ENCODE assay signal across 22 mouse cellular contexts in genomic region chr19:56393311-56393866, GRCm38 (mm10). TPM values are rescaled to one million over a fixed set of nuclear protein-coding genes. Genes with fewer than 3 reads are reported as not detected.
A peak's percentile ranks its signal among the peaks of the same experiment; 100 is the strongest.
DNase-seq lines count a peak whose midpoint lies in the region; ATAC-seq and TF ChIP-seq lines count a peak whose summit lies in the region.
"Had no signal": no experiment of that assay in that cellular context is flagged by ENCODE, and none has a peak within 500 bp of the region (broad histone marks: within the 10 kb centered on the region; RNA-seq: fewer than 3 reads in every experiment).

No protein-coding gene starts in this region.

- no peak overlapping the region for H3K9ac ChIP-seq in liver, embryonic 11.5 days (ENCODE audit: low read depth, low read length)
- no peak overlapping the region for H3K9ac ChIP-seq in MEL (ENCODE audit: control insufficient read depth, low read depth, low read length, poor library complexity, severe bottlenecking)
- peak overlapping the region; percentile 19 for H3K9ac ChIP-seq in liver, embryonic 13.5 days
- H3K9ac ChIP-seq in hindbrain, postnatal 0 days (replicated peaks; ENCODE audit: low read length): no peak overlapping the region
- no peak overlapping the region for H3K9ac ChIP-seq in hindbrain, embryonic 12.5 days
- H3K9ac ChIP-seq: embryonic facial prominence, embryonic 15.5 days; heart, embryonic 15.5 days; hindbrain, embryonic 14.5 days had no signal

- no peak for TF ChIP-seq RAD21 in MEL (IDR thresholded peaks at IDR 0.05; ENCODE audit: low read depth, low read length)

- H3K4me1 ChIP-seq in liver, embryonic 11.5 days (replicated peaks; ENCODE audit: control insufficient read depth, insufficient read depth, low read length): peaks cover 61% of the 10 kb centered on the region
- H3K4me1 ChIP-seq in MEL (ENCODE audit: control insufficient read depth in 1 of 2, insufficient read depth in 2 of 2, low read length in 2 of 2): peaks cover 43 to 68% of the 10 kb centered on the region in 2 experiments
- H3K4me1 ChIP-seq in liver, embryonic 13.5 days (replicated peaks): peaks cover 89% of the 10 kb centered on the region
- H3K4me1 ChIP-seq in hindbrain, postnatal 0 days (ENCODE audit: insufficient read depth, low read length): peaks cover 16% of the 10 kb centered on the region
- peaks cover 7% of the 10 kb centered on the region for H3K4me1 ChIP-seq in hindbrain, embryonic 12.5 days

- H3K79me2 ChIP-seq in MEL (ENCODE audit: control insufficient read depth, insufficient read depth, low read length, poor library complexity): peaks cover 16% of the 10 kb centered on the region

- no peak for TF ChIP-seq EP300 in MEL (IDR thresholded peaks at IDR 0.05; ENCODE audit: low read depth in 1 of 2, low read length in 2 of 2)

- no peaks in the 10 kb centered on the region for H3K9me3 ChIP-seq in liver, embryonic 11.5 days (ENCODE audit: control insufficient read depth, low read length)
- no peaks in the 10 kb centered on the region for H3K9me3 ChIP-seq in MEL (replicated peaks; ENCODE audit: insufficient read depth, low read length)
- H3K9me3 ChIP-seq in liver, embryonic 13.5 days (replicated peaks): no peaks in the 10 kb centered on the region
- no peaks in the 10 kb centered on the region for H3K9me3 ChIP-seq in hindbrain, postnatal 0 days (ENCODE audit: low read length)
- H3K9me3 ChIP-seq in hindbrain, embryonic 12.5 days (replicated peaks): no peaks in the 10 kb centered on the region
- H3K9me3 ChIP-seq: embryonic facial prominence, embryonic 15.5 days; forebrain, embryonic 10.5 days; heart, embryonic 15.5 days had no signal

- H3K4me2 ChIP-seq in liver, embryonic 11.5 days: no peak overlapping the region
- no peak overlapping the region for H3K4me2 ChIP-seq in liver, embryonic 13.5 days
- no peak overlapping the region for H3K4me2 ChIP-seq in hindbrain, postnatal 0 days (ENCODE audit: low read depth, low read length)
- no peak overlapping the region for H3K4me2 ChIP-seq in hindbrain, embryonic 12.5 days (replicated peaks)
- H3K4me2 ChIP-seq: embryonic facial prominence, embryonic 15.5 days; heart, embryonic 11.5 days; heart, embryonic 15.5 days; hindbrain, embryonic 14.5 days had no signal

- no peak for TF ChIP-seq CTCF in MEL (IDR thresholded peaks at IDR 0.05 in 2 of 3, conservative IDR thresholded peaks at IDR 0.05 in 1 of 3; ENCODE audit: control insufficient read depth in 1 of 3, insufficient read depth in 1 of 3, low read depth in 2 of 3, low read length in 3 of 3, poor library complexity in 1 of 3, severe bottlenecking in 1 of 3)
- TF ChIP-seq CTCF in hindbrain, postnatal 0 days (IDR thresholded peaks at IDR 0.05; ENCODE audit: low read depth): no peak

- H3K27me3 ChIP-seq in liver, embryonic 11.5 days (replicated peaks; ENCODE audit: control insufficient read depth, insufficient read depth, low read length): no peaks in the 10 kb centered on the region; the same call in 1 of the 2 replicates
- no peaks in the 10 kb centered on the region for H3K27me3 ChIP-seq in MEL (ENCODE audit: control insufficient read depth in 1 of 2, insufficient read depth in 2 of 2, low read length in 2 of 2)
- no peaks in the 10 kb centered on the region for H3K27me3 ChIP-seq in liver, embryonic 13.5 days
- 0 out of 2 replicates have a peak, but pooled peaks cover 21% of the 10 kb centered on the region for H3K27me3 ChIP-seq in hindbrain, postnatal 0 days (ENCODE audit: insufficient read depth, low read length)
- peaks cover 29% of the 10 kb centered on the region for H3K27me3 ChIP-seq in hindbrain, embryonic 12.5 days
- H3K27me3 ChIP-seq: heart, embryonic 15.5 days had no signal

- H3K27ac ChIP-seq in liver, embryonic 11.5 days (ENCODE audit: low read depth, low read length): 0 out of 2 replicates have a peak overlapping the region, but pooled peaks have one; percentile 3
- H3K27ac ChIP-seq in MEL (ENCODE audit: control insufficient read depth, low read depth, low read length): no peak overlapping the region
- H3K27ac ChIP-seq in liver, embryonic 13.5 days: peak overlapping the region; percentile 79
- no peak overlapping the region for H3K27ac ChIP-seq in hindbrain, postnatal 0 days
- H3K27ac ChIP-seq in hindbrain, embryonic 12.5 days: no peak overlapping the region
- H3K27ac ChIP-seq: embryonic facial prominence, embryonic 15.5 days; forebrain, embryonic 10.5 days; heart, adult 2 months; hindbrain, embryonic 14.5 days had no signal

- no peaks in the 10 kb centered on the region for H3K36me3 ChIP-seq in liver, embryonic 11.5 days (ENCODE audit: control insufficient read depth, insufficient read depth, low read length)
- H3K36me3 ChIP-seq in MEL (ENCODE audit: control insufficient read depth in 1 of 2, insufficient read depth in 2 of 2, low read length in 2 of 2): peaks cover 0 to 50% of the 10 kb centered on the region in 2 experiments; a peak in 2 of 4 replicates
- H3K36me3 ChIP-seq in liver, embryonic 13.5 days: no peaks in the 10 kb centered on the region
- H3K36me3 ChIP-seq in hindbrain, postnatal 0 days (ENCODE audit: insufficient read depth, low read length): no peaks in the 10 kb centered on the region
- H3K36me3 ChIP-seq in hindbrain, embryonic 12.5 days: no peaks in the 10 kb centered on the region
- H3K36me3 ChIP-seq: embryonic facial prominence, embryonic 15.5 days; forebrain, embryonic 10.5 days; heart, embryonic 15.5 days had no signal

- TF ChIP-seq POLR2A in MEL (IDR thresholded peaks at IDR 0.05; ENCODE audit: control insufficient read depth in 1 of 2, insufficient read depth in 1 of 2, low read depth in 1 of 2, low read length in 2 of 2, poor library complexity in 1 of 2): peak in 1 of 2 experiments; percentile 23; a peak in 1 of 4 replicates

- H3K4me3 ChIP-seq in liver, embryonic 11.5 days (ENCODE audit: low read depth, low read length): no peak overlapping the region
- no peak overlapping the region for H3K4me3 ChIP-seq in MEL (ENCODE audit: control insufficient read depth in 1 of 2, insufficient read depth in 1 of 2, low read depth in 2 of 2, low read length in 2 of 2)
- H3K4me3 ChIP-seq in liver, embryonic 13.5 days (replicated peaks): no peak overlapping the region
- no peak overlapping the region for H3K4me3 ChIP-seq in hindbrain, postnatal 0 days (ENCODE audit: low read length)
- no peak overlapping the region for H3K4me3 ChIP-seq in hindbrain, embryonic 12.5 days
- H3K4me3 ChIP-seq: embryonic facial prominence, embryonic 15.5 days; forebrain, embryonic 10.5 days; gastrocnemius, adult 2 months; heart, adult 2 months; heart, embryonic 15.5 days had no signal

- DNase-seq in liver, embryonic 11.5 days (ENCODE audit: low spot score): no peak
- no peak for DNase-seq in liver
- peak; percentile 31 for DNase-seq in MEL (ENCODE audit: low read depth, low spot score)
- DNase-seq in liver, embryonic 13.5 days: no peak
- DNase-seq in hindbrain, postnatal 0 days (ENCODE audit: low spot score): no peak
- DNase-seq: adrenal gland, adult 8-10 months; adrenal gland, postnatal 36 days; cerebellum, adult 2 months; cerebellum, postnatal 10 days; gastrocnemius, adult 2 months; gastrocnemius, postnatal 25 days; heart, adult 2 months; heart, postnatal 14 days had no signal

- no peak for ATAC-seq in liver, embryonic 11.5 days (replicated peaks; ENCODE audit: low FRiP score)
- no peak for ATAC-seq in liver, embryonic 13.5 days (ENCODE audit: low read depth)
- ATAC-seq in hindbrain, postnatal 0 days: no peak
- ATAC-seq in hindbrain, embryonic 12.5 days (ENCODE audit: low FRiP score): no peak
- ATAC-seq in granulocyte monocyte progenitor cell, adult 5-6 weeks (replicated peaks; ENCODE audit: poor library complexity, severe bottlenecking): no peak
- ATAC-seq: forebrain, embryonic 14.5 days had no signal

- 66% methylated on average over 9 of the region's 9 CpGs for WGBS in liver, embryonic 11.5 days
- 54% methylated on average over 9 of the region's 9 CpGs for WGBS in liver, embryonic 13.5 days (ENCODE audit: insufficient replicate concordance)
- 86% methylated on average over 9 of the region's 9 CpGs for WGBS in hindbrain, postnatal 0 days
- WGBS in hindbrain, embryonic 12.5 days: 86% methylated on average over 9 of the region's 9 CpGs

TF ChIP-seq in MEL, 35 proteins besides CTCF, POLR2A, EP300 and RAD21 (continues in another document):
- TF ChIP-seq TBP (IDR thresholded peaks at IDR 0.05; ENCODE audit: low read depth, low read length): peak; percentile 60
- TF ChIP-seq ZKSCAN1 (IDR thresholded peaks at IDR 0.05; ENCODE audit: low read depth, low read length): no peak
- no peak for TF ChIP-seq MYC (IDR thresholded peaks at IDR 0.05; ENCODE audit: low read depth, low read length)
- TF ChIP-seq MEF2A (IDR thresholded peaks at IDR 0.05; ENCODE audit: extremely low read depth, insufficient replicate concordance, low read depth, low read length, poor library complexity, severe bottlenecking): no peak
- no peak for TF ChIP-seq MXI1 (IDR thresholded peaks at IDR 0.05; ENCODE audit: low read depth, low read length)

RNA-seq across cellular contexts. Expression of gene Casp7, which starts 3.5 kb away (rescaled TPM):
- polyA plus RNA-seq in liver, embryonic 11.5 days (2014; fragmentation: Nextera tagmentation; extraction: Ambion mirVana): 23.9 and 26.4 TPM in 2 replicates
- total RNA-seq in MEL (2012; rRNA removed): 53.9 and 70.4 TPM in 2 replicates
- polyA plus RNA-seq in MEL (2012; ENCODE audit: insufficient read depth in 1 of 2, insufficient read length in 2 of 2, low read depth in 1 of 2, low replicate concordance in 2 of 2, missing spikeins in 1 of 2): 10 to 100 TPM in 1 of 2 experiments, not detected in 1; 69.4 TPM
- polyA plus RNA-seq in liver, embryonic 13.5 days (2015; fragmentation: Nextera tagmentation; extraction: Ambion mirVana): 15.0 and 15.4 TPM in 2 replicates
- total RNA-seq in hindbrain, postnatal 0 days (2014; rRNA removed): 17.6 and 22.4 TPM in 2 replicates
- 28.1 and 28.5 TPM in 2 replicates for polyA plus RNA-seq in hindbrain, postnatal 0 days (2015; fragmentation: Nextera tagmentation; extraction: Ambion mirVana)
- 16.7 and 20.1 TPM in 2 replicates for polyA plus RNA-seq in hindbrain, embryonic 12.5 days (2016; fragmentation: Nextera tagmentation; extraction: Ambion mirVana)
- 72.3 and 86.7 TPM in 2 replicates for total RNA-seq in granulocyte monocyte progenitor cell, adult 5-6 weeks (2014; fragmentation: Nextera tagmentation)
- 42.4 and 43.4 TPM in 2 replicates for total RNA-seq in granulocyte monocyte progenitor cell, adult 5-6 weeks (2017)

RNA-seq across cellular contexts. Expression of gene Nrap, which starts 3.6 kb away (rescaled TPM):
- 0.09 and 0.14 TPM in 2 replicates for polyA plus RNA-seq in liver, embryonic 11.5 days (2014; fragmentation: Nextera tagmentation; extraction: Ambion mirVana)
- 0.07 and 0.08 TPM in 2 replicates for total RNA-seq in MEL (2012; rRNA removed)
- polyA plus RNA-seq in MEL (2012; ENCODE audit: insufficient read depth in 1 of 2, insufficient read length in 2 of 2, low read depth in 1 of 2, low replicate concordance in 2 of 2, missing spikeins in 1 of 2): under 1 TPM in 1 of 2 experiments, not detected in 1; 0.11 TPM
- 0.12 TPM in 2 replicates for polyA plus RNA-seq in liver, embryonic 13.5 days (2015; fragmentation: Nextera tagmentation; extraction: Ambion mirVana)
- total RNA-seq in hindbrain, postnatal 0 days (2014; rRNA removed): 0.37 and 0.68 TPM in 2 replicates
- polyA plus RNA-seq in hindbrain, postnatal 0 days (2015; fragmentation: Nextera tagmentation; extraction: Ambion mirVana): 0.30 and 0.37 TPM in 2 replicates
- polyA plus RNA-seq in hindbrain, embryonic 12.5 days (2016; fragmentation: Nextera tagmentation; extraction: Ambion mirVana): 0.21 and 0.28 TPM in 2 replicates
- total RNA-seq in granulocyte monocyte progenitor cell, adult 5-6 weeks (2014; fragmentation: Nextera tagmentation): 1.1 TPM in 1 of 2 replicates, not detected in the other
- 0.78 and 0.98 TPM in 2 replicates for total RNA-seq in granulocyte monocyte progenitor cell, adult 5-6 weeks (2017)
- polyA plus RNA-seq: embryonic facial prominence, embryonic 11.5 days had no signal

Comparison
In these comparisons a context has a peak if more than half of its experiments do, and no peak if none do; other contexts are left out.
1. H3K27ac ChIP-seq: peak in liver, embryonic 11.5 days (single experiment) and liver, embryonic 13.5 days (single experiment); none in MEL (single experiment), hindbrain, postnatal 0 days (single experiment) and hindbrain, embryonic 12.5 days (single experiment).